Comparison of ENCODE assay signal across 10 mouse cellular contexts in genomic region chr10:84395885-84396659, GRCm38 (mm10). TPM values are rescaled to one million over a fixed set of nuclear protein-coding genes. Genes with fewer than 3 reads are reported as not detected.
DNase-seq lines count a peak whose midpoint lies in the region; ATAC-seq and TF ChIP-seq lines count a peak whose summit lies in the region.
"Had no signal": no experiment of that assay in that cellular context is flagged by ENCODE, and none has a peak within 500 bp of the region (broad histone marks: within the 10 kb centered on the region; RNA-seq: fewer than 3 reads in every experiment).

No protein-coding gene starts in this region.

- H3K27ac ChIP-seq in limb, embryonic 14.5 days (replicated peaks; ENCODE audit: low read depth, low read length), result no peak overlapping the region
- no peak overlapping the region for H3K27ac ChIP-seq in limb, embryonic 10.5 days
- 0 out of 2 replicates have a peak overlapping the region, but pooled peaks have one; percentile 27 for H3K27ac ChIP-seq in hindbrain, embryonic 16.5 days (ENCODE audit: low read depth, low read length)
- H3K27ac ChIP-seq: liver, embryonic 13.5 days; neural tube, embryonic 12.5 days had no signal

- no peak overlapping the region for H3K4me3 ChIP-seq in limb, embryonic 14.5 days (replicated peaks; ENCODE audit: low read length)
- H3K4me3 ChIP-seq in limb, embryonic 10.5 days, result no peak overlapping the region
- H3K4me3 ChIP-seq in hindbrain, embryonic 16.5 days (ENCODE audit: low read length), result no peak overlapping the region
- H3K4me3 ChIP-seq in myocyte, result no peak overlapping the region
- H3K4me3 ChIP-seq: liver, embryonic 13.5 days; neural tube, embryonic 12.5 days had no signal

- H3K27me3 ChIP-seq in limb, embryonic 14.5 days (ENCODE audit: control insufficient read depth, insufficient read depth, low read length), result no peaks in the 10 kb centered on the region
- no peaks in the 10 kb centered on the region for H3K27me3 ChIP-seq in limb, embryonic 10.5 days (ENCODE audit: low read depth, poor library complexity, severe bottlenecking)
- H3K27me3 ChIP-seq in hindbrain, embryonic 16.5 days (replicated peaks; ENCODE audit: control insufficient read depth, insufficient read depth, low read length), result no peaks in the 10 kb centered on the region
- no peaks in the 10 kb centered on the region for H3K27me3 ChIP-seq in myocyte (ENCODE audit: control insufficient read depth, insufficient read depth, insufficient read length)
- H3K27me3 ChIP-seq: liver, embryonic 13.5 days; neural tube, embryonic 12.5 days had no signal

- H3K9ac ChIP-seq in limb, embryonic 14.5 days (ENCODE audit: low read depth, low read length, severe bottlenecking), result no peak overlapping the region
- H3K9ac ChIP-seq in hindbrain, embryonic 16.5 days (ENCODE audit: low read depth, low read length), result no peak overlapping the region; the same call in 1 of the 2 replicates
- H3K9ac ChIP-seq: liver, embryonic 13.5 days; neural tube, embryonic 12.5 days had no signal

- H3K4me1 ChIP-seq in limb, embryonic 14.5 days (ENCODE audit: control insufficient read depth, insufficient read depth, low read length), result peaks cover 10% of the 10 kb centered on the region
- peaks cover 17% of the 10 kb centered on the region for H3K4me1 ChIP-seq in limb, embryonic 10.5 days
- peaks cover 42% of the 10 kb centered on the region for H3K4me1 ChIP-seq in hindbrain, embryonic 16.5 days (ENCODE audit: control insufficient read depth, insufficient read depth, low read depth, low read length)

- peaks cover 24% of the 10 kb centered on the region for H3K79me2 ChIP-seq in myocyte (ENCODE audit: control insufficient read depth, insufficient read depth)

- no peak overlapping the region for H3ac ChIP-seq in myocyte (ENCODE audit: control insufficient read depth, insufficient read length)

- TF ChIP-seq POLR2A in limb, embryonic 14.5 days (IDR thresholded peaks at IDR 0.05; ENCODE audit: borderline replicate concordance, extremely low read depth, insufficient read depth, insufficient read length), result no peak
- no peak for TF ChIP-seq POLR2A in myocyte (IDR thresholded peaks at IDR 0.05; ENCODE audit: insufficient read length, low read depth)

- H3K36me3 ChIP-seq in limb, embryonic 14.5 days (ENCODE audit: control insufficient read depth, insufficient read depth, low read length), result peaks cover 14% of the 10 kb centered on the region
- H3K36me3 ChIP-seq in limb, embryonic 10.5 days, result peaks cover 2% of the 10 kb centered on the region; the same call in 1 of the 2 replicates
- H3K36me3 ChIP-seq in hindbrain, embryonic 16.5 days (ENCODE audit: control insufficient read depth, insufficient read depth, low read length), result no peaks in the 10 kb centered on the region
- H3K36me3 ChIP-seq in myocyte (ENCODE audit: control insufficient read depth, insufficient read depth), result no peaks in the 10 kb centered on the region
- H3K36me3 ChIP-seq: liver, embryonic 13.5 days had no signal

- no peak overlapping the region for H3K4me2 ChIP-seq in limb, embryonic 14.5 days (replicated peaks; ENCODE audit: low read depth, low read length, severe bottlenecking)
- H3K4me2 ChIP-seq in hindbrain, embryonic 16.5 days (ENCODE audit: low read length), result no peak overlapping the region
- peak overlapping the region; percentile 43 for H3K4me2 ChIP-seq in myocyte (ENCODE audit: low read depth)
- H3K4me2 ChIP-seq: liver, embryonic 13.5 days; neural tube, embryonic 12.5 days had no signal

- DNase-seq in cerebellum, adult 9-11 months, result peak; percentile 77
- no peak for DNase-seq in cerebellum, postnatal 4 days (ENCODE audit: low spot score in 2 of 2)
- peak; percentile 14 for DNase-seq in limb, embryonic 14.5 days (ENCODE audit: low spot score)
- no peak for DNase-seq in limb, embryonic 10.5 days (ENCODE audit: low spot score)
- no peak for DNase-seq in frontal cortex, postnatal 25 days (ENCODE audit: low spot score in 2 of 2)
- no peak for DNase-seq in adrenal gland, postnatal 4 days (ENCODE audit: low spot score in 2 of 2)
- DNase-seq: liver, embryonic 13.5 days had no signal

- ATAC-seq in limb, embryonic 14.5 days (ENCODE audit: low FRiP score, low read depth), result 0 out of 2 replicates have a peak, but pooled peaks have one; percentile 31
- no peak for ATAC-seq in hindbrain, embryonic 16.5 days

- H3K9me3 ChIP-seq in limb, embryonic 14.5 days (ENCODE audit: control insufficient read depth, low read length), result no peaks in the 10 kb centered on the region
- H3K9me3 ChIP-seq in limb, embryonic 10.5 days (replicated peaks), result no peaks in the 10 kb centered on the region
- H3K9me3 ChIP-seq in hindbrain, embryonic 16.5 days (ENCODE audit: control insufficient read depth, low read length), result no peaks in the 10 kb centered on the region
- H3K9me3 ChIP-seq: liver, embryonic 13.5 days; neural tube, embryonic 12.5 days had no signal

- 83% methylated on average over 8 of the region's 8 CpGs for WGBS in limb, embryonic 14.5 days
- 91% methylated on average over 8 of the region's 8 CpGs for WGBS in limb, embryonic 10.5 days
- 67% methylated on average over 8 of the region's 8 CpGs for WGBS in hindbrain, embryonic 16.5 days

TF ChIP-seq in myocyte, 11 proteins besides CTCF, POLR2A, EP300 and RAD21:
- TF ChIP-seq SRF (IDR thresholded peaks at IDR 0.05; ENCODE audit: control insufficient read depth, insufficient read length, low read depth), result no peak
- TF ChIP-seq REST (IDR thresholded peaks at IDR 0.05; ENCODE audit: insufficient read depth, insufficient read length), result no peak
- no peak for TF ChIP-seq POLR2AphosphoS2 (IDR thresholded peaks at IDR 0.05; ENCODE audit: insufficient read length, low read depth)
- peak in 2 of 3 experiments; percentile 45 to 57 for TF ChIP-seq MYOG (IDR thresholded peaks at IDR 0.05; ENCODE audit: control insufficient read depth in 1 of 3, insufficient read depth in 1 of 3, insufficient read length in 2 of 3, low read depth in 2 of 3)
- peak in 1 of 3 experiments; percentile 43 for TF ChIP-seq MYOD1 (IDR thresholded peaks at IDR 0.05; ENCODE audit: control insufficient read depth in 1 of 3, insufficient read length in 2 of 3, low read depth in 2 of 3)
- TF ChIP-seq TCF12 (IDR thresholded peaks at IDR 0.05; ENCODE audit: insufficient read depth, poor library complexity, severe bottlenecking), result no peak
- TF ChIP-seq CEBPB (IDR thresholded peaks at IDR 0.05; ENCODE audit: insufficient read depth, poor library complexity, severe bottlenecking), result no peak
- no peak for TF ChIP-seq USF1 (IDR thresholded peaks at IDR 0.05; ENCODE audit: low read depth)
- TF ChIP-seq MAX (IDR thresholded peaks at IDR 0.05; ENCODE audit: low read depth), result no peak
- TF ChIP-seq E2F4 (IDR thresholded peaks at IDR 0.05; ENCODE audit: insufficient read depth), result no peak
- TF ChIP-seq TCF3 (IDR thresholded peaks at IDR 0.05; ENCODE audit: insufficient read length, low read depth), result no peak
TF ChIP-seq in myocyte: peak in this region for 2.

RNA-seq across cellular contexts. Expression of gene Nuak1, which starts 44.3 kb away (rescaled TPM):
- 19.6 and 27.4 TPM in 2 replicates for polyA plus RNA-seq in limb, embryonic 14.5 days (2012; rRNA removed)
- 3.3 and 3.7 TPM in 2 replicates for polyA plus RNA-seq in limb, embryonic 14.5 days (2014; fragmentation: Nextera tagmentation; extraction: Ambion mirVana)
- polyA plus RNA-seq in limb, embryonic 10.5 days (2016; fragmentation: Nextera tagmentation; extraction: Ambion mirVana), result 0.69 and 1.2 TPM in 2 replicates
- 4.7 and 5.4 TPM in 2 replicates for polyA plus RNA-seq in hindbrain, embryonic 16.5 days (2015; fragmentation: Nextera tagmentation; extraction: Ambion mirVana)
- 21.8 TPM for polyA plus RNA-seq in myocyte (2012; fragmentation: generic; extraction: Trizol)
- total RNA-seq in adrenal gland, postnatal 4 days (2021), result 10 to 100 TPM; 13.4 to 13.5 TPM

Comparison
In these comparisons a context has a peak if more than half of its experiments do, and no peak if none do; other contexts are left out.
1. DNase-seq: peak in cerebellum, adult 9-11 months (single experiment) and limb, embryonic 14.5 days (single experiment); none in cerebellum, postnatal 4 days (0 of 2), limb, embryonic 10.5 days (single experiment), frontal cortex, postnatal 25 days (0 of 2) and adrenal gland, postnatal 4 days (0 of 2).